Mouse (Mus musculus) megakaryocyte, embryonic 14.5 days (primary cell): ENCODE measurements around the gene Ttll10. TPM values are rescaled to one million over a fixed set of nuclear protein-coding genes. Genes with fewer than 3 reads are reported as not detected.

Experiments
- H3K27me3 ChIP-seq: replicated peaks from 2 replicates; pipeline ENCODE3; 2012; ENCODE audit warnings: inconsistent platforms
- H3K36me3 ChIP-seq: replicated peaks from 2 replicates; pipeline ENCODE3; 2012; ENCODE audit warnings: low read length, inconsistent platforms, mixed read lengths
- H3K4me1 ChIP-seq: 2 replicates; pipeline ENCODE4 v1.6.1; 2012; ENCODE audit warnings: inconsistent platforms
- H3K4me3 ChIP-seq: replicated peaks from 2 replicates; pipeline ENCODE3; 2012; ENCODE audit warnings: moderate library complexity, mild to moderate bottlenecking, inconsistent platforms
- H3K9me3 ChIP-seq: 2 replicates; pipeline ENCODE4 v1.6.1; 2012; ENCODE audit warnings: inconsistent platforms
- FLI1 ChIP-seq: IDR thresholded peaks from 2 replicates; pipeline ENCODE4 v1.6.1; 2012; ENCODE audit warnings: low read length, inconsistent platforms, mixed read lengths
- GATA1 ChIP-seq: IDR thresholded peaks from 3 replicates; pipeline ENCODE4 v1.6.1; 2012; ENCODE audit warnings: mixed read lengths, low read length, inconsistent platforms, borderline replicate concordance
- polyA plus RNA-seq: library from polyadenylated mRNA; stranded (reverse); fragments of >175 nt; gene quantifications from 2 replicates; pipeline ENCODE4 v1.2.3, GENCODE M21; 2012; ENCODE audit warnings: low replicate concordance; ENCODE audit not compliant: insufficient read depth

Gene Ttll10
- polyA plus RNA-seq, 1 experiment, result not detected

DNA sequence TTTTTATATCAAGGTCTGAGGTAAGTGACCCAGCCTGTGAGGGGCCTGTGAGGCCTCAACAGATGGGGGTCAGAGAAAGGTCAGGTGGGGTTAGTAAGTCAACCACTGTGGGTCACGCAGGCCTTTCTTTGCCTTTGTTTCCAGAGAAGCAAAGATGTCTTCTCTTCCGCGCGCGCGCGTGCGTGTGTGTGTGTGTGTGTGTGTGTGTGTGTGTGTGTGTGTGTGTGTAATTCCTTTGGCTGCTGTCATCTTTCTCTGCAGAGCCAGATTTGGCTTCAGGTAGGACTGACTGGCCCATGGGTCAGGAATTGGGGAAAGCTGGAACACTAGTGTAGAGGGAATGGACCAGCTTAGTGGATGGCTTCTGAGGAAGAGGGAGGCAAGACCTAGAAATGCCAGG lies 10.5 kb upstream of the Ttll10 start:
- peaks cover 31% of the 10 kb centered on the region for H3K4me1 ChIP-seq
- H3K4me3 ChIP-seq, result no peak overlapping the region
- TF ChIP-seq GATA1, result no peak
- no peak for TF ChIP-seq FLI1
- peaks cover 23% of the 10 kb centered on the region for H3K27me3 ChIP-seq
- H3K36me3 ChIP-seq, result no peaks in the 10 kb centered on the region
- no peaks in the 10 kb centered on the region for H3K9me3 ChIP-seq

DNA sequence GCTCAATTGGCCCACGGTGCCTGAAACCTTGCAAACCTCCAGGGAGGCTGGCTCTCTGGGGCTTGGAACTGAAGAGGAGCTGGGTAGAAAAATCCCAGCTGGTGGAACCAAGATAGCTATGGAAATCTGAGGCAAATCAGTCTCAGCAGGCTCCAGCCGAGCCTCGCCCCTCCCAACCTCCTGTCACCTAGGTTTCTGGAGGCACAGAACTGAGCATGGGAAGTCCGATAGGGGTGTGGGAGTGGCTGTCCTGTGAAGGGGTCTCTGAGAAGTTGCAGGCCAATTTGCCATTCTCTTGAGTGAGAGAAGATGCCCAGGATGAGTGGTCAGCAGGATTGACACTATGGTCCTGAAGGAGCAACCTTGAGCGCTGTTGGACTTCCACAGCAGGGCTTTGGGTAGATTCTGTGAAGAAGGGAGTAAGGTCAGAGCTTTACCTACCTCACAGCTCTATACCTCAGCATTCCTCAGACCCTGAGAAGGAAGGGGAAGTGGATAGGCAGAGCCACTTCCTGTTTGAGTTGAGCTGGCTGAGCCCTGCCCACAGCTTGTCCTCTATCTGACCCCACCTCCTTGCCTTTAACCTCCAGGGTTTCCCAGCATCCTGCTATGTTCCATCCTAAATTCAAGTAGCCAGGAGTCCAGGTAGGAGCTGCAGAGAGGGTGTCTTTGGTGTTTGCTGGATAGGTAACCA lies 8.2 kb upstream of the Ttll10 start:
- peaks cover 31% of the 10 kb centered on the region for H3K4me1 ChIP-seq

DNA sequence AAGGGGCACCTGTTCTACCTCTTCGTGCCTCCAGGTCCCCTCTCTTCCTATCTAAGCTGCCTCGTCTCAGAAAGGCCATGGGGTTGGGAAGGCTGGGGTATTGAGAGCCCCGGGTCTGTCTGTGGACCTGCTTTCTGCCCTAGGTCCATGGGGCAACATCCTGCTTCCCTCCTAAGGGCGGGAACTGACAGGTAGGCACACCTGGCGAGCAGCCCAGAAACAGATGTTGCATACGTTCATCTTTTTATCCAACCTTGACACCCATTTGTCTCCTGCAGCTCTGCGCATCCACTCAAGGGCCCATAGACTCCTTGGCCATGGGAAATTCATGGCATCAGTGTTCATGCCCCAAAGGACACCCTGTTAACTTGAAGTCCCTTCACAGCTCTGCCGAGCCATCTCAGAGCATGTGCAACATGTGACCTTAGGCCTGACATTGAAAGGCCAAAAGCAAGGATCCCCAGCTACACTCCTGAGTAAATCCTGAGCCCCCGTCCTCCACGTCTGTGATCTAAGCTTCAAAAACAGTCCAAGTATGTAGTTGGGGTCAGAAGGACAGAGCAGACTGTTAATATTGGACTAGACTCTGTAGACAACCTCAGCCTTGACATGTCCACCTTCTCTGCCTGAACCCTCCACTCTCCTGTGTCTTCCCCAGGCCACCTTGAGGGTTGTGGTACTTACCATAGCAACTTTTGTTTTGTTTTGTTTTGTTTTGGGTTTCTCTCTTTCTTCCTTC lies 6.1 kb upstream of the Ttll10 start:
- H3K27me3 ChIP-seq, result peaks cover 41% of the 10 kb centered on the region
- no peaks in the 10 kb centered on the region for H3K36me3 ChIP-seq
- H3K9me3 ChIP-seq, result no peaks in the 10 kb centered on the region
- H3K4me3 ChIP-seq, result no peak overlapping the region
- TF ChIP-seq GATA1 (no peak), FLI1 (no peak)
- peaks cover 26% of the 10 kb centered on the region for H3K4me1 ChIP-seq

More for the DNA sequence above, 8.2 kb upstream of the Ttll10 start:
- TF ChIP-seq GATA1 (no peak), FLI1 (no peak)
- Histone ChIP-seq H3K36me3 (no peaks in the 10 kb centered on the region), H3K9me3 (no peaks in the 10 kb centered on the region), H3K27me3 (peaks cover 32% of the 10 kb centered on the region), H3K4me3 (peak overlapping the region; percentile 70)

DNA sequence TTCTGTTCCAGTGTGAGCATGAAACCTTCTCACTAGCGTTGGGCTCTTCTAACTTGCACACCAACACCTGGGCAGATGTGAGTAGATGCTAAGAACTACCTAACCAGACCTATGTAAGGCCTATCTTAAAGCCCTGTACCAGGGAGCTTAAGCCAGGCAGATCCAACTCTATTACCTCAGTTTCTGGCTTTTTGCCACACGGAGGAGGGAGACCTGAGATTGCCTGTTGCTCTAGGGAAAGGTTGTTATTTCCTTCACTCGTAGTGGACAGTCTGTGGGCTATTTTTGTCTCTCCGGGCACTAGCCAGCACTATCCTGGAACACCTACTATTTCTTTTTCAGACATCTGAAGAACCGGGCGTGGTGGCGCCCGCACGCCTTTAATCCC lies 5.3 kb upstream of the Ttll10 start:
- Histone ChIP-seq H3K4me1 (peaks cover 19% of the 10 kb centered on the region), H3K4me3 (no peak overlapping the region), H3K36me3 (no peaks in the 10 kb centered on the region), H3K9me3 (no peaks in the 10 kb centered on the region), H3K27me3 (peaks cover 45% of the 10 kb centered on the region)
- TF ChIP-seq GATA1 (no peak), FLI1 (no peak)

DNA sequence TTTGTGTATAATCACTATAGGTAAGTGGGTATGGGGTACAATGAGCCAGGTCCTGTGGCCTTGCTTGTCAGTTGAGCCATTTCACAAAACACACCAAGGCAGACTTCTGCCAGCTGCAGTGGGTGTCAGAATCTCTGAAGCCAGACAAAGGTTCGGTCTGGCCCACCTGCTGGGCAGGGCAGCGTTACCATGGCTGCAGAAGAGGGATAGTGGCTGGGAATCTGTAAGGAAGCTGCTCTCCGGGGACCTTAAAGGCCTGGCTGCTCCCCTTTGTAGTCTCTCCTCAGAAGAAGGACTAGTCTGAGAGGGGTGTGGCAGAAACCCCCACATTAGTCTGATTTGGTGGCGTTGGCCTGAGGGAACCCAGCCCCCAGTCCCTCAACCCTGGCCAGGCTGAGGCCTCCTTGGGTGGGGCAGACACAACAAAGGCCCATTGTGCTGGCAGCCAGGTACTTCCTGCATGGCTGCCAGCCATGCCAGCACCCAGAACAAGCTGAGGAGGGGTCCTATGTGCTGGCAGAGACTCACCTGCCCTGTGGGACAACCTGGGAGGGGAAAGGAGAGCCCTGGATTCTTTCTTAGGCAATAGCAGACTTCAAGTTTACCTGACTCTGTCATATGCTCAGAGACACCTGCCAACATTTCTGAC lies 4.8 kb upstream of the Ttll10 start:
- H3K4me3 ChIP-seq, result no peak overlapping the region
- TF ChIP-seq FLI1 (no peak), GATA1 (no peak)
- peaks cover 51% of the 10 kb centered on the region for H3K27me3 ChIP-seq
- H3K9me3 ChIP-seq, result no peaks in the 10 kb centered on the region
- H3K36me3 ChIP-seq, result no peaks in the 10 kb centered on the region
- H3K4me1 ChIP-seq, result peaks cover 18% of the 10 kb centered on the region

DNA sequence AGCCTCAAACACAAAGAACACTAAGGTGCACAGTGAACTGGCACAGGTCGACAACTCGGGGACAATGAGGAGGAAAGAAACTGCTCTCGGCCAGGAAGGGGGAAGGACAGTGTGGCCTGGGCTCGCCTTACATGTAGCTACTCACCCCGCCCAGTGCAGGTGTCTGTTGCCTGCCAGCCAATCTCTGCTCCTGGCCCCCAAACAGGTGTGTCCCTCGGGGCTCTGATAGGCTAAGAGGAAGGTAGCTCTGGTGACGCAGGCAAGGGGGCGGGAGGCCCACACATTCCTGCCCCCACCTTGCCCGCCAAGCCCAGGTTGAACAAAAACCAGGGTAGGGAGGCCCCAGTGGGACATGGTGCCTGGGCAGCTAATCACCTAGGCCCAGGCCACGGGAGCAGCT lies 499 bp upstream of the Ttll10 start:
- no peak overlapping the region for H3K4me3 ChIP-seq
- no peaks in the 10 kb centered on the region for H3K9me3 ChIP-seq
- TF ChIP-seq GATA1 (no peak), FLI1 (no peak)
- H3K4me1 ChIP-seq, result peaks cover 3% of the 10 kb centered on the region; the same call in 1 of the 2 replicates
- no peaks in the 10 kb centered on the region for H3K36me3 ChIP-seq
- H3K27me3 ChIP-seq, result peaks cover 82% of the 10 kb centered on the region

DNA sequence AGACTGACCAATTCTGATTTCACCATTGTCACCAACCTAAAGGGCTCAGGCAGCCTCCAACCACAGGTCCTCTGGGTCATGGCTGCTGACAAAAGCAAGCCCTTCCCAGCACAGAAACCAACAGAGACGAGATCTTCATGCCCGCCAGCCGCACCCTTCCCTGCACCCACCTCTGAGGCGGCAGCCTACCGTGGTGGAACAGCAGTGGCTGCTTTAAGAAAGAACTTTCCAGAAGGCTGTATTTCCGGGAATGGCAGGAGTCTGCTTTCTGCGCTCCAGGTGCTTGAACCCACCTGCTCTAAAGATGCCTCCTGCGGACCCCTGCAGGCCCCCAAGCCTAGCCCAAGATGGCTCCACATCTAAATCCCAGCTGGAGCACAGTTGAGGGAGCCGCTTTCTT lies 388 bp downstream of the Ttll10 start:
- H3K4me1 ChIP-seq, result peaks cover 6% of the 10 kb centered on the region
- no peaks in the 10 kb centered on the region for H3K36me3 ChIP-seq
- H3K27me3 ChIP-seq, result peaks cover 81% of the 10 kb centered on the region
- no peak overlapping the region for H3K4me3 ChIP-seq
- TF ChIP-seq FLI1 (no peak), GATA1 (no peak)
- no peaks in the 10 kb centered on the region for H3K9me3 ChIP-seq

DNA sequence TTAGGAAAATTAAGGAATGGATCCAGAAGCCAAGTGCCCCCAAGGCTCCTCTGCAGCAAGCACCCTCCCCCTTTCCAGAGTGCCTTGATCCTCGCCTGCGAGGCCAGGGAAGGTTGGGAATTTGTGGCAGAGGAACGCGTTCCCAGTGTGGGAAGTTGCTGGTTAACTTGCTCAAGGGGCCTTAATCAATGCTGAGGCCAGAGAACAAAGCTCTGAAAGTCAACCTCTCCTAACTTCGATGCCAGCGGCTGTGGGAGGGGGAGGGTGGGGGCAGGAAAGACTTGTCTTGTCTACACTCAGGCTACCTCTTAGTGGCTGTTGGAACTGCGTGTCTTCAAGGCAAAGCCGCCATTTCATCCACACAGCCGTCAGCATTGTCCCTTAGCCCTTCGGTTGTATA lies 1.5 kb downstream of the Ttll10 start:
- Histone ChIP-seq H3K4me3 (no peak overlapping the region), H3K9me3 (no peaks in the 10 kb centered on the region), H3K36me3 (no peaks in the 10 kb centered on the region), H3K4me1 (peaks cover 11% of the 10 kb centered on the region), H3K27me3 (peaks cover 76% of the 10 kb centered on the region)
- no peak for TF ChIP-seq FLI1
- no peak for TF ChIP-seq GATA1

DNA sequence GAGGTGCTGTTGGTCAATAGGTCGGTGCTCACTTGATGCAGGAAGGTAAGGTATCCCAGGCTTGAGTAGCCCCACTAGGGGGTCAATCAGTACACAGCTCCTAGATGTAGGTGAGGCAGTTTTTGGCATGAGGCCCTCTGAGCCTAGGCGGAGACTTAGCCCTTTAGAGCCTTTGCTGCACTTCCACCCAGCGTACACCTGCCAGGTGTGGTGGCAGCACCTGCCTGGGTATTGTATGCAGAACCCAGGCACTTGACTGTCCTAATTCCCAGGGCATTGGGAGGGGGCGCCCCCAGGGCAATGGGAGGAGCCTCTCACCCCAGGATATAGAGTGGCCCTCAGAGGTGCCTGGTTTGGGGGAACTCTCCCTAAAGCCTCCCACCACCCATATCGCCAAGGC lies 4.0 kb downstream of the Ttll10 start:
- no peak overlapping the region for H3K4me3 ChIP-seq
- peaks cover 63% of the 10 kb centered on the region for H3K27me3 ChIP-seq
- no peak for TF ChIP-seq FLI1
- TF ChIP-seq GATA1, result no peak
- H3K4me1 ChIP-seq, result peaks cover 33% of the 10 kb centered on the region
- H3K9me3 ChIP-seq, result no peaks in the 10 kb centered on the region
- no peaks in the 10 kb centered on the region for H3K36me3 ChIP-seq

DNA sequence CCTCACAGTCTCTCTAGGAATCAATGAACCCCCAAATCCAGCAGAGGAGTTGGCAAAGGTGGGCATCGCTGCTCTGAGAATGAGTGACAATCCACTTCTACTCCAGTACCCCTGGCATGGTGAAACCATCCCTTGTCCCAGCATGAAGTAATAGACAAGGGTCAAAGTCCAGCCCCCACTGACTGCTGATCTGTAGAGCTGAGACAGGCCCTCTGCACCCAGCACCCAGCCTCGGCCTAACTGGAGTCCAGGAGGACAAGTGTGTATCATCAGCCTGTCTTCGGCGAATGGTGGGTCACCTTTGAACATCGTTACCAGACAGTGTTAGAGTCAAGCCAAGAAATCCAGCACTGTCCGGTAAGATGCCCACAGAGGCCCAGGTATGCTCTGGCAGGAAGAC lies 4.6 kb downstream of the Ttll10 start:
- Histone ChIP-seq H3K9me3 (no peaks in the 10 kb centered on the region), H3K36me3 (no peaks in the 10 kb centered on the region), H3K4me1 (peaks cover 39% of the 10 kb centered on the region), H3K4me3 (no peak overlapping the region), H3K27me3 (peaks cover 57% of the 10 kb centered on the region)
- no peak for TF ChIP-seq FLI1
